Comparison of ENCODE assay signal across 13 mouse cellular contexts in genomic region chr4:46064263-46064662, GRCm38 (mm10). TPM values are rescaled to one million over a fixed set of nuclear protein-coding genes. Genes with fewer than 3 reads are reported as not detected.
DNase-seq lines count a peak whose midpoint lies in the region; ATAC-seq and TF ChIP-seq lines count a peak whose summit lies in the region.
"Had no signal": no experiment of that assay in that cellular context is flagged by ENCODE, and none has a peak within 500 bp of the region (broad histone marks: within the 10 kb centered on the region; RNA-seq: fewer than 3 reads in every experiment).

No protein-coding gene starts in this region.

- ATAC-seq in embryonic facial prominence, embryonic 14.5 days (ENCODE audit: low read depth), result no peak; the same call in 1 of the 2 replicates
- ATAC-seq in forebrain, embryonic 12.5 days (ENCODE audit: low FRiP score), result no peak
- ATAC-seq in hindbrain, embryonic 13.5 days (ENCODE audit: low FRiP score), result no peak
- ATAC-seq: forebrain, embryonic 16.5 days had no signal

- 17% methylated on average over 8 of the region's 8 CpGs for WGBS in embryonic facial prominence, embryonic 14.5 days
- WGBS in heart, adult 2 months, result 19% methylated on average over 8 of the region's 8 CpGs
- 66% methylated on average over 8 of the region's 8 CpGs for WGBS in forebrain, embryonic 12.5 days
- 64% methylated on average over 8 of the region's 8 CpGs for WGBS in hindbrain, embryonic 13.5 days

- 0 out of 2 replicates have a peak overlapping the region, but pooled peaks have one; percentile 10 for H3K9ac ChIP-seq in embryonic facial prominence, embryonic 14.5 days (ENCODE audit: low read depth, low read length)
- H3K9ac ChIP-seq in heart, adult 2 months (ENCODE audit: low read depth, low read length), result peak overlapping the region; percentile 45; the same call in 1 of the 2 replicates
- no peak overlapping the region for H3K9ac ChIP-seq in forebrain, embryonic 12.5 days
- no peak overlapping the region for H3K9ac ChIP-seq in hindbrain, embryonic 13.5 days
- H3K9ac ChIP-seq: hindbrain, embryonic 15.5 days had no signal

- no peaks in the 10 kb centered on the region for H3K27me3 ChIP-seq in embryonic facial prominence, embryonic 14.5 days (replicated peaks; ENCODE audit: control insufficient read depth, insufficient read depth, low read length)
- H3K27me3 ChIP-seq in heart, adult 2 months (ENCODE audit: control insufficient read depth, insufficient read depth, low read length), result no peaks in the 10 kb centered on the region
- no peaks in the 10 kb centered on the region for H3K27me3 ChIP-seq in forebrain, embryonic 12.5 days
- no peaks in the 10 kb centered on the region for H3K27me3 ChIP-seq in hindbrain, embryonic 13.5 days
- H3K27me3 ChIP-seq: hindbrain, embryonic 15.5 days had no signal

- DNase-seq in left cerebral cortex, adult 2 months (ENCODE audit: extremely low spot score in 1 of 2, low spot score in 2 of 2), result no peak
- DNase-seq in left cerebral cortex, postnatal 14 days (ENCODE audit: low spot score in 2 of 2), result no peak
- no peak for DNase-seq in embryonic facial prominence, embryonic 14.5 days (ENCODE audit: low spot score)
- DNase-seq in heart, adult 2 months, result peak; percentile 55 to 76
- DNase-seq in heart, postnatal 10 days, result peak; percentile 77
- DNase-seq in left cerebral cortex, postnatal 10 days (ENCODE audit: extremely low spot score in 1 of 2, low spot score in 2 of 2), result no peak
- DNase-seq: left cerebral cortex, postnatal 4 days had no signal

- no peaks in the 10 kb centered on the region for H3K36me3 ChIP-seq in embryonic facial prominence, embryonic 14.5 days (ENCODE audit: control insufficient read depth, insufficient read depth, low read length)
- H3K36me3 ChIP-seq in heart, adult 2 months (ENCODE audit: control insufficient read depth, insufficient read depth, low read length), result no peaks in the 10 kb centered on the region
- no peaks in the 10 kb centered on the region for H3K36me3 ChIP-seq in forebrain, embryonic 12.5 days (replicated peaks)
- no peaks in the 10 kb centered on the region for H3K36me3 ChIP-seq in hindbrain, embryonic 13.5 days
- H3K36me3 ChIP-seq: hindbrain, embryonic 15.5 days; midbrain, embryonic 10.5 days had no signal

- H3K9me3 ChIP-seq in embryonic facial prominence, embryonic 14.5 days (ENCODE audit: control insufficient read depth, low read length), result no peaks in the 10 kb centered on the region
- no peaks in the 10 kb centered on the region for H3K9me3 ChIP-seq in forebrain, embryonic 12.5 days
- no peaks in the 10 kb centered on the region for H3K9me3 ChIP-seq in hindbrain, embryonic 13.5 days
- H3K9me3 ChIP-seq: hindbrain, embryonic 15.5 days; midbrain, embryonic 10.5 days had no signal

- no peak overlapping the region for H3K4me2 ChIP-seq in embryonic facial prominence, embryonic 14.5 days (ENCODE audit: low read depth, low read length)
- H3K4me2 ChIP-seq in forebrain, embryonic 12.5 days, result no peak overlapping the region
- no peak overlapping the region for H3K4me2 ChIP-seq in hindbrain, embryonic 13.5 days
- H3K4me2 ChIP-seq: hindbrain, embryonic 15.5 days had no signal

- H3K79me2 ChIP-seq in heart, adult 2 months (replicated peaks; ENCODE audit: control insufficient read depth, insufficient read depth, low read length), result no peaks in the 10 kb centered on the region; the same call in 1 of the 2 replicates

- peaks cover 10% of the 10 kb centered on the region for H3K4me1 ChIP-seq in embryonic facial prominence, embryonic 14.5 days (ENCODE audit: control insufficient read depth, insufficient read depth, low read length)
- peaks cover 16% of the 10 kb centered on the region; the same call in 1 of the 2 replicates for H3K4me1 ChIP-seq in heart, adult 2 months (ENCODE audit: control insufficient read depth, insufficient read depth, low read length)
- peaks cover 3% of the 10 kb centered on the region; the same call in 1 of the 2 replicates for H3K4me1 ChIP-seq in forebrain, embryonic 12.5 days
- peaks cover 18% of the 10 kb centered on the region for H3K4me1 ChIP-seq in hindbrain, embryonic 13.5 days (replicated peaks)
- H3K4me1 ChIP-seq: hindbrain, embryonic 15.5 days; midbrain, embryonic 10.5 days had no signal

- peak; percentile 78 for TF ChIP-seq EP300 in heart, adult 2 months (IDR thresholded peaks at IDR 0.05; ENCODE audit: insufficient read depth, low read depth, low read length)

- TF ChIP-seq POLR2A in heart, adult 2 months (IDR thresholded peaks at IDR 0.05; ENCODE audit: insufficient read depth, low read depth, low read length), result 0 out of 2 replicates have a peak, but pooled peaks have one; percentile 31

- peak overlapping the region; percentile 81 for H3K27ac ChIP-seq in left cerebral cortex, adult 2 months
- H3K27ac ChIP-seq in embryonic facial prominence, embryonic 14.5 days (replicated peaks; ENCODE audit: low read depth, low read length), result no peak overlapping the region
- peak overlapping the region; percentile 86 for H3K27ac ChIP-seq in heart, adult 2 months
- no peak overlapping the region for H3K27ac ChIP-seq in forebrain, embryonic 12.5 days
- H3K27ac ChIP-seq in hindbrain, embryonic 13.5 days, result no peak overlapping the region
- H3K27ac ChIP-seq: hindbrain, embryonic 15.5 days; layer of hippocampus, adult 2 months; midbrain, embryonic 10.5 days had no signal

- intact Hi-C loops in left cerebral cortex, adult 2 months (cut with DNase I), result no loop called here
- intact Hi-C loops in left cerebral cortex, postnatal 14 days (cut with DNase I), result no loop called here
- intact Hi-C loops in heart, adult 2 months (cut with DNase I), result loop anchor here (2.0 kb wide), 1 partner anchor 23 kb away; no protein-coding TSS in a partner anchor
- intact Hi-C loops in heart, postnatal 10 days (cut with DNase I), result loop anchor here (2.0 kb wide), 1 partner anchor 23 kb away; no protein-coding TSS in a partner anchor
- intact Hi-C loops in left cerebral cortex, postnatal 10 days (cut with DNase I), result no loop called here

- TF ChIP-seq CTCF in left cerebral cortex, adult 2 months (IDR thresholded peaks at IDR 0.05), result no peak
- no peak for TF ChIP-seq CTCF in heart, adult 2 months (IDR thresholded peaks at IDR 0.05)

- no peak overlapping the region for H3K4me3 ChIP-seq in left cerebral cortex, adult 2 months
- H3K4me3 ChIP-seq in embryonic facial prominence, embryonic 14.5 days (ENCODE audit: low read depth, low read length), result no peak overlapping the region
- H3K4me3 ChIP-seq in heart, adult 2 months, result no peak overlapping the region; the same call in 1 of the 2 replicates
- H3K4me3 ChIP-seq in forebrain, embryonic 12.5 days (replicated peaks), result no peak overlapping the region
- no peak overlapping the region for H3K4me3 ChIP-seq in hindbrain, embryonic 13.5 days
- H3K4me3 ChIP-seq: hindbrain, embryonic 15.5 days; layer of hippocampus, adult 2 months; midbrain, embryonic 10.5 days had no signal

RNA-seq across cellular contexts. Expression of gene Tmod1, which starts 25.5 kb away (rescaled TPM):
- 10 to 100 TPM; 45.5 to 49.1 TPM for total RNA-seq in left cerebral cortex, adult 2 months (2021)
- 10 to 100 TPM; 23.6 to 25.1 TPM for total RNA-seq in left cerebral cortex, postnatal 14 days (2021)
- 26.3 and 38.8 TPM in 2 replicates for polyA plus RNA-seq in embryonic facial prominence, embryonic 14.5 days (2014; fragmentation: Nextera tagmentation; extraction: Ambion mirVana)
- 100 to 1,000 TPM; 250 to 264 TPM for total RNA-seq in heart, adult 2 months (2021)
- 142 and 220 TPM in 2 replicates for polyA plus RNA-seq in heart, adult 2 months (2012; rRNA removed)
- total RNA-seq in heart, postnatal 10 days (2021), result 100 to 1,000 TPM; 263 to 279 TPM
- 10 to 100 TPM; 10.5 to 11.3 TPM for total RNA-seq in left cerebral cortex, postnatal 10 days (2021)
- polyA plus RNA-seq in forebrain, embryonic 12.5 days (2016; fragmentation: Nextera tagmentation; extraction: Ambion mirVana), result 0.67 and 1.1 TPM in 2 replicates
- polyA plus RNA-seq in hindbrain, embryonic 13.5 days (2015; fragmentation: Nextera tagmentation; extraction: Ambion mirVana), result 1.9 and 2.1 TPM in 2 replicates

Comparison
In these comparisons a context has a peak if more than half of its experiments do, and no peak if none do; other contexts are left out.
1. DNase-seq: peak in heart, adult 2 months (2 of 2) and heart, postnatal 10 days (2 of 2); none in left cerebral cortex, adult 2 months (0 of 2), left cerebral cortex, postnatal 14 days (0 of 2), embryonic facial prominence, embryonic 14.5 days (single experiment) and left cerebral cortex, postnatal 10 days (0 of 2).
2. H3K27ac ChIP-seq: peak in left cerebral cortex, adult 2 months (single experiment) and heart, adult 2 months (single experiment); none in embryonic facial prominence, embryonic 14.5 days (single experiment), forebrain, embryonic 12.5 days (single experiment) and hindbrain, embryonic 13.5 days (single experiment).
3. H3K9ac ChIP-seq: peak in embryonic facial prominence, embryonic 14.5 days (single experiment) and heart, adult 2 months (single experiment); none in forebrain, embryonic 12.5 days (single experiment) and hindbrain, embryonic 13.5 days (single experiment).
4. RNA of gene Tmod1, which starts 25.5 kb away (total RNA-seq): 263 to 279 TPM in heart, postnatal 10 days and 250 to 264 TPM in heart, adult 2 months; 45.5 to 49.1 TPM in left cerebral cortex, adult 2 months, 23.6 to 25.1 TPM in left cerebral cortex, postnatal 14 days and 10.5 to 11.3 TPM in left cerebral cortex, postnatal 10 days; every median in the first group is over 4 times any median in the second.
5. intact Hi-C loops: an anchor here in heart, adult 2 months (2.0 kb wide) and heart, postnatal 10 days (2.0 kb wide); none called in left cerebral cortex, adult 2 months, left cerebral cortex, postnatal 14 days and left cerebral cortex, postnatal 10 days.